8 mouse cellular contexts compared by ENCODE assay signal in genomic region chrX:167276953-167277352, GRCm38 (mm10). TPM values are rescaled to one million over a fixed set of nuclear protein-coding genes. Genes with fewer than 3 reads are reported as not detected.
A peak's percentile ranks its signal among the peaks of the same experiment; 100 is the strongest.
DNase-seq lines count a peak whose midpoint lies in the region; ATAC-seq and TF ChIP-seq lines count a peak whose summit lies in the region.

No protein-coding gene starts in this region.

- H3K27me3 ChIP-seq in ES-Bruce4 (ENCODE audit: control insufficient read depth, insufficient read depth, low read length, poor library complexity, severe bottlenecking), result no peaks in the 10 kb centered on the region
- no peaks in the 10 kb centered on the region for H3K27me3 ChIP-seq in forebrain, embryonic 14.5 days (replicated peaks; ENCODE audit: control insufficient read depth, insufficient read depth, low read length)
- no peaks in the 10 kb centered on the region for H3K27me3 ChIP-seq in lung, embryonic 16.5 days (ENCODE audit: control insufficient read depth, insufficient read depth, low read depth, low read length)

- no peak overlapping the region for H3K4me3 ChIP-seq in ES-Bruce4 (ENCODE audit: low read depth, low read length)
- H3K4me3 ChIP-seq in forebrain, embryonic 14.5 days (ENCODE audit: low read depth, low read length), result no peak overlapping the region
- peak overlapping the region; percentile 39 for H3K4me3 ChIP-seq in lung, embryonic 16.5 days (ENCODE audit: low read length)

- TF ChIP-seq CTCF in ES-Bruce4 (IDR thresholded peaks at IDR 0.05; ENCODE audit: low read depth, low read length), result peak; percentile 60

- no peak for TF ChIP-seq POLR2A in ES-Bruce4 (IDR thresholded peaks at IDR 0.05; ENCODE audit: insufficient read depth, low read length)

- H3K9ac ChIP-seq in ES-Bruce4 (ENCODE audit: low read depth, poor library complexity, severe bottlenecking), result no peak overlapping the region
- no peak overlapping the region for H3K9ac ChIP-seq in forebrain, embryonic 14.5 days (ENCODE audit: low read length)
- peak overlapping the region; percentile 51; the same call in 1 of the 2 replicates for H3K9ac ChIP-seq in lung, embryonic 16.5 days (ENCODE audit: low read length)

- ATAC-seq in forebrain, embryonic 14.5 days, result peak; percentile 50; the same call in 1 of the 2 replicates
- peak; percentile 54; the same call in 1 of the 2 replicates for ATAC-seq in lung, embryonic 16.5 days (ENCODE audit: low read depth)

- DNase-seq in brain, embryonic 18.5 days (ENCODE audit: low read depth, low spot score), result peak; percentile 20
- peak; percentile 73 for DNase-seq in forebrain, embryonic 14.5 days (ENCODE audit: low spot score)
- peak; percentile 77 for DNase-seq in heart, postnatal 4 days
- peak; percentile 65 to 79 for DNase-seq in layer of hippocampus, postnatal 10 days (ENCODE audit: low spot score in 2 of 2)
- DNase-seq in retina, adult 2 months (ENCODE audit: low read depth, low spot score), result peak; percentile 9
- DNase-seq in thymus, postnatal 14 days, result peak; percentile 66

- no peak overlapping the region for H3K4me2 ChIP-seq in forebrain, embryonic 14.5 days (ENCODE audit: low read length)
- peak overlapping the region; percentile 48 for H3K4me2 ChIP-seq in lung, embryonic 16.5 days (ENCODE audit: low read depth, low read length)

- H3K36me3 ChIP-seq in ES-Bruce4 (ENCODE audit: control insufficient read depth, insufficient read depth, low read length, poor library complexity, severe bottlenecking), result no peaks in the 10 kb centered on the region
- no peaks in the 10 kb centered on the region for H3K36me3 ChIP-seq in forebrain, embryonic 14.5 days (ENCODE audit: control insufficient read depth, insufficient read depth, low read length)
- no peaks in the 10 kb centered on the region for H3K36me3 ChIP-seq in lung, embryonic 16.5 days (ENCODE audit: control insufficient read depth, insufficient read depth, low read length)

- no peak for TF ChIP-seq EP300 in ES-Bruce4 (IDR thresholded peaks at IDR 0.05; ENCODE audit: insufficient read depth, low read depth, low read length)

- H3K27ac ChIP-seq in ES-Bruce4 (ENCODE audit: insufficient read depth, low read length), result no peak overlapping the region
- no peak overlapping the region for H3K27ac ChIP-seq in forebrain, embryonic 14.5 days (ENCODE audit: low read depth, low read length)
- H3K27ac ChIP-seq in lung, embryonic 16.5 days (ENCODE audit: low read length), result no peak overlapping the region

- no peaks in the 10 kb centered on the region for H3K4me1 ChIP-seq in ES-Bruce4 (ENCODE audit: control insufficient read depth, insufficient read depth, low read length)
- no peaks in the 10 kb centered on the region for H3K4me1 ChIP-seq in forebrain, embryonic 14.5 days (ENCODE audit: control insufficient read depth, insufficient read depth, low read length)
- no peaks in the 10 kb centered on the region for H3K4me1 ChIP-seq in lung, embryonic 16.5 days (replicated peaks; ENCODE audit: control insufficient read depth, insufficient read depth, low read length)

- WGBS in forebrain, embryonic 14.5 days, result 31% methylated on average over 9 of the region's 9 CpGs
- 18% methylated on average over 9 of the region's 9 CpGs for WGBS in lung, embryonic 16.5 days

- no peaks in the 10 kb centered on the region for H3K9me3 ChIP-seq in ES-Bruce4 (replicated peaks; ENCODE audit: control insufficient read depth, insufficient read depth, low read length, poor library complexity, severe bottlenecking)
- no peaks in the 10 kb centered on the region for H3K9me3 ChIP-seq in forebrain, embryonic 14.5 days (replicated peaks; ENCODE audit: control insufficient read depth, low read length)
- no peaks in the 10 kb centered on the region for H3K9me3 ChIP-seq in lung, embryonic 16.5 days (ENCODE audit: control insufficient read depth, low read length)

RNA-seq across cellular contexts. Expression of gene Tlr8, which starts 12.8 kb away (rescaled TPM):
- polyA plus RNA-seq in ES-Bruce4 (2011; ENCODE audit: insufficient read depth, insufficient read length, low read depth, missing spikeins), result not detected in 2 replicates
- polyA plus RNA-seq in forebrain, embryonic 14.5 days (2014; fragmentation: Nextera tagmentation; extraction: Ambion mirVana), result 0.17 and 0.22 TPM in 2 replicates
- total RNA-seq in heart, postnatal 4 days (2021), result under 1 TPM; 0.77 to 0.86 TPM
- total RNA-seq in layer of hippocampus, postnatal 10 days (2021), result not detected
- 0.55 and 0.85 TPM in 2 replicates for polyA plus RNA-seq in lung, embryonic 16.5 days (2015; fragmentation: Nextera tagmentation; extraction: Ambion mirVana)

RNA-seq across cellular contexts. Expression of gene Tlr7, which starts 53.4 kb away (rescaled TPM):
- polyA plus RNA-seq in ES-Bruce4 (2011; ENCODE audit: insufficient read depth, insufficient read length, low read depth, missing spikeins), result not detected in 2 replicates
- polyA plus RNA-seq in forebrain, embryonic 14.5 days (2014; fragmentation: Nextera tagmentation; extraction: Ambion mirVana), result 0.48 and 1.7 TPM in 2 replicates
- under 1 TPM; 0.83 to 0.99 TPM for total RNA-seq in heart, postnatal 4 days (2021)
- total RNA-seq in layer of hippocampus, postnatal 10 days (2021), result 1 to 10 TPM; 3.2 to 3.7 TPM
- 0.39 and 0.55 TPM in 2 replicates for polyA plus RNA-seq in lung, embryonic 16.5 days (2015; fragmentation: Nextera tagmentation; extraction: Ambion mirVana)

Comparison
In these comparisons a context has a peak if more than half of its experiments do, and no peak if none do; other contexts are left out.
1. DNase-seq: peak in every context shown above with its lines; median percentile 77 in heart, postnatal 4 days; 73 in forebrain, embryonic 14.5 days; 72 in layer of hippocampus, postnatal 10 days; 66 in thymus, postnatal 14 days; 20 in brain, embryonic 18.5 days; 9 in retina, adult 2 months.